Mouse (Mus musculus) brain, embryonic 14.5 days (tissue): ENCODE results near the gene Tmem258.

ENCODE experiments used
- CTCF ChIP-seq: fragments of 200-500 bp; IDR thresholded peaks from 2 replicates; pipeline ENCODE4 v1.5.1; 2012; ENCODE audit warnings: inconsistent platforms, mild to moderate bottlenecking, moderate library complexity, borderline replicate concordance; ENCODE audit not compliant: insufficient read depth, insufficient read length; ENCODE audit errors: extremely low read depth
- POLR2A ChIP-seq: fragments of 200-500 bp; IDR thresholded peaks from 2 replicates; pipeline ENCODE4 v1.6.1; 2012; ENCODE audit warnings: mild to moderate bottlenecking, inconsistent platforms, borderline replicate concordance; ENCODE audit not compliant: poor library complexity, insufficient read depth, insufficient read length, severe bottlenecking; ENCODE audit errors: extremely low read depth

DNA sequence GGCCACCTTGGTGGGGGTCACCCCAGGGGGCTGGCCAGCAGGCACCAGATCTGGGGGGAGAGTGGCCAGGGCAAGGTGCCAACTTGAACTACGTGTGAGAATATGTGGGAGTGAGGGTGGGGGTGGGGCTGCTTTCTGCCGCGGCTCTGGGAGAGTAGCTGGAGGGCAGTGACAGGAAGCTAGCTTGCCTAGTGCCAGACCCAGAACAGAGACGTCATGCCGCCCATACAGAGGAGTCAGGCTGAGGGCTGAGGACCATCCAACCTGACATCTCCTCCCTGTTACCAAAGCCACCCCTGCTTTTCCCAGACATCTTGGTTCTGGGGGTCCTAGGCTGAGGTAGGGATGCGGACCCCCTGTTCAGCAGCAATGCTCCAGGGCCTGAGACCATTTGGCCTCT is 43.4 kb downstream of the Tmem258 start:
- TF ChIP-seq POLR2A (no peak), CTCF (no peak)
